In genomic region chr6:21999025-21999424, GRCm38 (mm10) we compare ENCODE assay signal across 10 mouse cellular contexts. TPM values are rescaled to one million over a fixed set of nuclear protein-coding genes. Genes with fewer than 3 reads are reported as not detected.
DNase-seq lines count a peak whose midpoint lies in the region; ATAC-seq and TF ChIP-seq lines count a peak whose summit lies in the region.
"Had no signal": no experiment of that assay in that cellular context is flagged by ENCODE, and none has a peak within 500 bp of the region (broad histone marks: within the 10 kb centered on the region; RNA-seq: fewer than 3 reads in every experiment).

No protein-coding gene starts in this region.

- H3K9ac ChIP-seq in liver, adult 2 months (ENCODE audit: low read depth, low read length), result no peak overlapping the region
- H3K9ac ChIP-seq in embryonic facial prominence, embryonic 13.5 days, result no peak overlapping the region
- no peak overlapping the region for H3K9ac ChIP-seq in heart, postnatal 0 days (replicated peaks; ENCODE audit: low read depth, low read length)

- no peak for ATAC-seq in embryonic facial prominence, embryonic 13.5 days (ENCODE audit: insufficient number of reproducible peaks, insufficient read depth, low FRiP score, low TSS enrichment, low read depth)
- ATAC-seq in heart, postnatal 0 days (ENCODE audit: insufficient read depth, low read depth), result no peak
- no peak for ATAC-seq in erythroid progenitor cell, adult 5-6 weeks (replicated peaks; ENCODE audit: low FRiP score, poor library complexity, severe bottlenecking)

- no peak overlapping the region for H3K4me3 ChIP-seq in liver, adult 2 months (ENCODE audit: insufficient read depth, low read depth, low read length)
- H3K4me3 ChIP-seq in embryonic facial prominence, embryonic 13.5 days, result no peak overlapping the region
- no peak overlapping the region for H3K4me3 ChIP-seq in heart, postnatal 0 days (ENCODE audit: low read depth, low read length)

- TF ChIP-seq POLR2A in liver, adult 2 months (IDR thresholded peaks at IDR 0.05; ENCODE audit: extremely low read depth, insufficient read depth, low read length), result no peak

- 47% methylated on average over 11 of the region's 11 CpGs for WGBS in liver, adult 2 months
- WGBS in embryonic facial prominence, embryonic 13.5 days, result 20% methylated on average over 11 of the region's 11 CpGs
- WGBS in heart, postnatal 0 days, result 23% methylated on average over 11 of the region's 11 CpGs

- H3K27ac ChIP-seq in liver, adult 2 months (replicated peaks; ENCODE audit: insufficient read depth, low read depth, low read length), result no peak overlapping the region
- H3K27ac ChIP-seq in embryonic facial prominence, embryonic 13.5 days, result peak overlapping the region; percentile 62
- peak overlapping the region; percentile 69 for H3K27ac ChIP-seq in heart, postnatal 0 days (ENCODE audit: low read depth)

- TF ChIP-seq EP300 in heart, postnatal 0 days (IDR thresholded peaks at IDR 0.05; ENCODE audit: low read depth), result no peak

- peaks cover 23% of the 10 kb centered on the region for H3K4me1 ChIP-seq in liver, adult 2 months (ENCODE audit: control insufficient read depth, insufficient read depth, low read length)
- peaks cover 52% of the 10 kb centered on the region for H3K4me1 ChIP-seq in embryonic facial prominence, embryonic 13.5 days
- peaks cover 12% of the 10 kb centered on the region; the same call in 1 of the 2 replicates for H3K4me1 ChIP-seq in heart, postnatal 0 days (ENCODE audit: control insufficient read depth, insufficient read depth)

- peak overlapping the region; percentile 38 for H3K4me2 ChIP-seq in embryonic facial prominence, embryonic 13.5 days
- peak overlapping the region; percentile 27 for H3K4me2 ChIP-seq in heart, postnatal 0 days (ENCODE audit: low read depth, low read length)

- DNase-seq in liver, adult 2 months (ENCODE audit: extremely low read depth, low read depth, low spot score), result peak; percentile 43
- DNase-seq in liver, result no peak
- peak; percentile 32 for DNase-seq in heart, postnatal 0 days (ENCODE audit: low spot score)
- DNase-seq in skeletal muscle tissue, adult 2 months (ENCODE audit: low read depth, low spot score), result peak; percentile 70
- DNase-seq in urinary bladder, adult 2 months (ENCODE audit: low spot score), result no peak
- no peak for DNase-seq in spleen, postnatal 36 days (ENCODE audit: low spot score in 2 of 2)
- DNase-seq: adrenal gland, adult 2 months; cerebellum, postnatal 25 days had no signal

- H3K36me3 ChIP-seq in liver, adult 2 months (ENCODE audit: control insufficient read depth, insufficient read depth, low read length), result peaks cover 2% of the 10 kb centered on the region; the same call in 1 of the 2 replicates
- H3K36me3 ChIP-seq in embryonic facial prominence, embryonic 13.5 days, result no peaks in the 10 kb centered on the region
- H3K36me3 ChIP-seq in heart, postnatal 0 days (replicated peaks; ENCODE audit: control insufficient read depth, insufficient read depth, low read length), result no peaks in the 10 kb centered on the region

- H3K79me2 ChIP-seq in liver, adult 2 months (ENCODE audit: control insufficient read depth, insufficient read depth, low read length), result peaks cover 16% of the 10 kb centered on the region; the same call in 1 of the 2 replicates

- no peaks in the 10 kb centered on the region for H3K9me3 ChIP-seq in embryonic facial prominence, embryonic 13.5 days
- H3K9me3 ChIP-seq in heart, postnatal 0 days (replicated peaks; ENCODE audit: control insufficient read depth, low read length), result no peaks in the 10 kb centered on the region

- no peak for TF ChIP-seq CTCF in liver, adult 2 months (IDR thresholded peaks at IDR 0.05; ENCODE audit: low read depth, low read length)
- no peak for TF ChIP-seq CTCF in heart, postnatal 0 days (IDR thresholded peaks at IDR 0.05; ENCODE audit: low read depth)

- H3K27me3 ChIP-seq in liver, adult 2 months (ENCODE audit: control insufficient read depth, insufficient read depth, low read length), result no peaks in the 10 kb centered on the region
- H3K27me3 ChIP-seq in embryonic facial prominence, embryonic 13.5 days, result no peaks in the 10 kb centered on the region
- no peaks in the 10 kb centered on the region for H3K27me3 ChIP-seq in heart, postnatal 0 days (ENCODE audit: control insufficient read depth, insufficient read depth, low read length)

RNA-seq across cellular contexts. Expression of gene Cped1, which starts 13.3 kb away (rescaled TPM):
- 59.8 and 63.6 TPM in 2 replicates for total RNA-seq in liver, adult 2 months (2014; rRNA removed)
- polyA plus RNA-seq in liver, adult 2 months (2012; rRNA removed), result 6.0 and 6.9 TPM in 2 replicates
- polyA plus RNA-seq in embryonic facial prominence, embryonic 13.5 days (2015; fragmentation: Nextera tagmentation; extraction: Ambion mirVana), result 42.6 and 43.4 TPM in 2 replicates
- total RNA-seq in heart, postnatal 0 days (2014; rRNA removed; ENCODE audit: low replicate concordance), result 6.1 and 13.2 TPM in 2 replicates
- polyA plus RNA-seq in heart, postnatal 0 days (2015; fragmentation: Nextera tagmentation; extraction: Ambion mirVana), result 3.6 and 3.9 TPM in 2 replicates
- polyA plus RNA-seq in urinary bladder, adult 2 months (2012; rRNA removed), result 28.5 and 33.2 TPM in 2 replicates
- not detected in 2 replicates for total RNA-seq in erythroid progenitor cell, adult 5-6 weeks (2015; ENCODE audit: low replicate concordance)
- total RNA-seq in erythroid progenitor cell, adult 5-6 weeks (2017; ENCODE audit: low replicate concordance), result 0.26 and 0.53 TPM in 2 replicates

RNA-seq across cellular contexts. Expression of gene Ing3, which starts 49.7 kb away (rescaled TPM):
- 6.4 and 7.9 TPM in 2 replicates for total RNA-seq in liver, adult 2 months (2014; rRNA removed)
- 3.3 and 3.6 TPM in 2 replicates for polyA plus RNA-seq in liver, adult 2 months (2012; rRNA removed)
- 60.6 and 67.0 TPM in 2 replicates for polyA plus RNA-seq in embryonic facial prominence, embryonic 13.5 days (2015; fragmentation: Nextera tagmentation; extraction: Ambion mirVana)
- total RNA-seq in heart, postnatal 0 days (2014; rRNA removed; ENCODE audit: low replicate concordance), result 11.6 and 18.7 TPM in 2 replicates
- polyA plus RNA-seq in heart, postnatal 0 days (2015; fragmentation: Nextera tagmentation; extraction: Ambion mirVana), result 28.4 and 30.5 TPM in 2 replicates
- 15.5 and 16.1 TPM in 2 replicates for polyA plus RNA-seq in urinary bladder, adult 2 months (2012; rRNA removed)
- 21.0 and 31.4 TPM in 2 replicates for total RNA-seq in erythroid progenitor cell, adult 5-6 weeks (2015; ENCODE audit: low replicate concordance)
- total RNA-seq in erythroid progenitor cell, adult 5-6 weeks (2017; ENCODE audit: low replicate concordance), result 4.2 and 21.2 TPM in 2 replicates

Comparison
In these comparisons a context has a peak if more than half of its experiments do, and no peak if none do; other contexts are left out.
1. DNase-seq: peak in liver, adult 2 months (single experiment), heart, postnatal 0 days (single experiment) and skeletal muscle tissue, adult 2 months (single experiment); none in liver (single experiment), urinary bladder, adult 2 months (single experiment) and spleen, postnatal 36 days (0 of 2).